Mouse (Mus musculus): ENCODE results near the gene Xntrpc. TPM values are rescaled to one million over a fixed set of nuclear protein-coding genes. Genes with fewer than 3 reads are reported as not detected.

The Xntrpc gene
- polyA plus RNA-seq (2012; rRNA removed) = 4.0 and 4.4 TPM in 2 replicates

GRCm38 (mm10) chr7:102065046-102065891, at the start of gene Xntrpc, which contains the start of the genes Rnf121 and Xndc1:
Gene Xntrpc (plus strand): TSS chr7:102065713.
Gene Rnf121 (minus strand): TSS chr7:102065469.
Gene Xndc1 (plus strand): TSS chr7:102065511.

DNA sequence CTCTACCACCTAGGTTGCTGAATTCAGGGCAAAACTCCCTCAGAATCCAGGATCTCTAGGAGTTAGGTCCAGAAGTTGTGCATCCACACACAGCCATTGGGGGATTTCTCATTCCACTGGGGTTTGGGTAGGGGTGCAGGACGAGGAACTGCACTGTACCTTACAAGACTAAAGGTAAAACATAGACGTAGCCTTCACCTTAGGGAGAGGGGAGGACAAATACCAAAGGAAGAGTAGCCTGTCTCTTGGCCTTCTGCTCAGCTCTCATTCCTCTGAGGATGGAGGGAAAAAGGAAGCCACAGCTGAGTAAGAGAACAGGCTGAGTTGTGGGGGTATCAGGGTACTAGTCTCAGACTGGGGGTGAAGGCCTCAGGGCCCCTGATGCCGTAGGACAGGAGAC, 46.9 kb upstream of the Xntrpc start, which contains the start of gene Il18bp:
Gene Il18bp (minus strand): TSS at position 101 of the 400 bp plus-strand sequence.

GRCm38 (mm10) chr7:102082816-102083215, 17.3 kb downstream of the Xntrpc start, which contains the start of gene Trpc2:
Gene Trpc2 (plus strand): TSS chr7:102083116.

DNA sequence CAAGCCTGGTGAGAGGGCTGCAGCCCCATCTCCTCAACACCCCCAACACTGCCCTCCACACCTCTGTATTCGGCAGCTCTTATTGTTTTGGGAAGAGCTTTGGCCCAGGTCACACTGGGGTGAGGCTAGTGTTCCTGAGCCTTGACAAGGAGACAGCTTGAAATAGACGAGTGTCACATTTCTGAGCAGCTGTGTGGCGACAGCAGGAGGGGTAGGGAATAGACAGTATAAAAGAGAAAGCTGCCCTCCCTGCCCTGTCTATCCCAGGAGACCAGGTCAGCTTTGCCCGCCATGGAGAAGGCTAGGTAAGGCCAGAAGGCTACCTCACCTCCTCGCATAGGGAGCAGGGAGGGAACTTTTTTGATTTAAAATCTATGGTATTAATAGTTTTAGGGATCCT, 36.0 kb downstream of the Xntrpc start, which contains the start of gene Art1:
Gene Art1 (plus strand): TSS at position 257 of the 400 bp plus-strand sequence.

DNA sequence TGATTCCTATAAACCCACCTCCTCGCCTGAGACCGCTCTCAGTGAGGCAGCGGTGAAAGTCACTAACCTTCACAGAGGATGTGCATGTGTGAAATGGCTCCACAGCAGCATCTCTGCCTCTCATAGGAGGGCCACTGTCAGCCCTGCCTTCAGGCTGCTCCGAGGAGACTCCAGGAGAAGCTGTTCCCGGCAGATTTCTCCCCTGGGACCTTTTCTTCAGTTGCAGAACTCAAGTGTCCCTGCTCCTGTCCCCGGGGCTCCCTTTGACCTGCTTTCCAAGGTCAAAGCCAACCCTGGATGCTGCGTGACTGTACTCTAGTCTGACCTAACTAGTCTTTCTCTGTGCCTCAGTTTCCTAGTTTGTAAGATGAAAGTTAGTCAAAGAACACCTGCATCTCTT, 43.7 kb downstream of the Xntrpc start, which contains the start of gene Art5:
Gene Art5 (minus strand): TSS at position 319 of the 400 bp plus-strand sequence.

DNA sequence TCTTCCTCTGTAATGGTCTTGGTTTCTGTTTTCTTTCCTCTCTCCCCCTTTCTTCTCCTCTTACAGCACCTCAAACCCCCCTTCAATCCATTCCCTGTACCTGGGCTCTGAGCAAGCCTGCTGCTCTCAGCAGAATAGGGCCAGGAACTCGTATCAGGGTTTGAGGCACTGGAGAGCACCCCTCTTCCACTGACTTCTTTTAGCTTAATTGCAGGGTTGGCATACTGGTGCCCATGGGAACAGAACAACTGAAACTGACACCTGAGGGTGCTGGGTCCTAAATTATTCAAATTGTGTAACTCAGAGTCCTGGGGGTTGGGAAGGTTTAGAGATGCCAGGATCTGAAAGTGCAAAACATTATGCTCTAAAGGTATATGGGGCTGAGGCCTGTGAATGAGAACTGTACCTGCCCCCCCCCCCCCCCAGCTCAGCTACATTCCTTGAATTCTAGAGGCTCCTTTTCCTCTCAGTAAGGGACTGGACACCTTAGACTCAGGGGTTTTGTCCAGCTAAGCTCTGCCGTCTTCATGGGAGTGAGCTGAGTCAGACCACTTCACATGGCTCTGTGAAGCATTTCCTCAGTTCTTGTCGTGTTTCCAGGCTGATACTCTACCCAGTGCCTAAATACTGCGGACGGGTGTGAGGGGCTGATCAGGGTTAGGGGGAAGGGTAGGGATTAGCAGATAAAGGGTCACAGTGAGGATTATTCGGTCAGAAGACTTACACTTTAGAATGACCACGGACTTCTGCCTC, 51.2 kb downstream of the Xntrpc start, which contains the start of gene Chrna10:
Gene Chrna10 (minus strand): TSS at position 250 of the 753 bp plus-strand sequence.

Other genes with a start within 250 kb of the Xntrpc start
- gene Phox2a, start 247.4 kb upstream of the Xntrpc start, polyA plus RNA-seq (2012; rRNA removed) = 0.19 and 0.47 TPM in 2 replicates
- gene Inppl1, start 227.5 kb upstream of the Xntrpc start, polyA plus RNA-seq (2012; rRNA removed) = 16.0 and 17.4 TPM in 2 replicates
- 2.7 and 3.4 TPM in 2 replicates for gene Folr2, start 208.5 kb upstream of the Xntrpc start, polyA plus RNA-seq (2012; rRNA removed)
- gene Anapc15, start 202.0 kb upstream of the Xntrpc start, polyA plus RNA-seq (2012; rRNA removed) = 85.9 and 93.3 TPM in 2 replicates
- 6.3 and 19.2 TPM in 2 replicates for gene Folr1, start 194.9 kb upstream of the Xntrpc start, polyA plus RNA-seq (2012; rRNA removed)
- gene Lamtor1, start 159.8 kb upstream of the Xntrpc start, polyA plus RNA-seq (2012; rRNA removed) = 165 and 168 TPM in 2 replicates
- 0.34 and 0.36 TPM in 2 replicates for gene Tomt, start 159.4 kb upstream of the Xntrpc start, polyA plus RNA-seq (2012; rRNA removed)
- 8.7 and 11.0 TPM in 2 replicates for gene Lrrc51, start 131.8 kb upstream of the Xntrpc start, polyA plus RNA-seq (2012; rRNA removed)
- 53.4 and 61.3 TPM in 2 replicates for gene Numa1, start 131.6 kb upstream of the Xntrpc start, polyA plus RNA-seq (2012; rRNA removed)
- gene Il18bp, start 47.0 kb upstream of the Xntrpc start, polyA plus RNA-seq (2012; rRNA removed) = 17.2 and 19.3 TPM in 2 replicates
- 85.9 and 92.3 TPM in 2 replicates for gene Rnf121, start 244 bp upstream of the Xntrpc start, polyA plus RNA-seq (2012; rRNA removed)
- gene Xndc1, start 202 bp upstream of the Xntrpc start, polyA plus RNA-seq (2012; rRNA removed) = 51.7 and 54.6 TPM in 2 replicates
- 3.0 and 3.1 TPM in 2 replicates for gene Trpc2, start 17.4 kb downstream of the Xntrpc start, polyA plus RNA-seq (2012; rRNA removed)
- gene Art1, start 36.0 kb downstream of the Xntrpc start, polyA plus RNA-seq (2012; rRNA removed) = 0.23 and 1.8 TPM in 2 replicates
- gene Art5, start 43.8 kb downstream of the Xntrpc start, polyA plus RNA-seq (2012; rRNA removed) = 0.27 and 0.28 TPM in 2 replicates
- gene Chrna10, start 51.1 kb downstream of the Xntrpc start, polyA plus RNA-seq (2012; rRNA removed) = 0.04 TPM in 2 replicates
- 17.1 and 17.3 TPM in 2 replicates for gene Nup98, start 144.5 kb downstream of the Xntrpc start, polyA plus RNA-seq (2012; rRNA removed)
- gene Pgap2, start 144.5 kb downstream of the Xntrpc start, polyA plus RNA-seq (2012; rRNA removed) = 47.7 TPM in 2 replicates
- gene Rhog, start 190.3 kb downstream of the Xntrpc start, polyA plus RNA-seq (2012; rRNA removed) = 10.6 and 11.1 TPM in 2 replicates
- 23.7 TPM in 2 replicates for gene Stim1, start 202.1 kb downstream of the Xntrpc start, polyA plus RNA-seq (2012; rRNA removed)

Measured in central nervous system, embryonic 18 days (tissue).